Mouse (Mus musculus) granulocyte monocyte progenitor cell, adult 5-6 weeks (primary cell): Measurements from ENCODE around the gene Tnxb. TPM values are rescaled to one million over a fixed set of nuclear protein-coding genes. Genes with fewer than 3 reads are reported as not detected.
A peak's percentile ranks its signal among the peaks of the same experiment; 100 is the strongest.

Experiments used
- ATAC-seq: replicated peaks from 2 replicates; pipeline ENCODE4 v1.8.0; 2016; ENCODE audit warnings: mild to moderate bottlenecking, moderate TSS enrichment, inconsistent platforms; ENCODE audit not compliant: poor library complexity, severe bottlenecking
- total RNA-seq, 2 experiments: library from RNA; stranded (forward) in 1 of 2; stranded (reverse) in 1 of 2; fragments of 200-712, 200-1000 nt in 1 of 2; fragments of >200 nt in 1 of 2; fragmentation: Nextera tagmentation in 1 of 2; gene quantifications; 2 replicates each; pipeline ENCODE4 v1.2.3; 2014 to 2017

Gene Tnxb
- total RNA-seq, 2 experiments from 2014 or later: not detected

GRCm38 (mm10) chr17:34641945-34642344 lies 28.4 kb upstream of the Tnxb start:
- ATAC-seq: no peak

- ATAC-seq: no peak
Observed at GRCm38 (mm10) chr17:34643379-34643778, 27.0 kb upstream of the Tnxb start.

DNA sequence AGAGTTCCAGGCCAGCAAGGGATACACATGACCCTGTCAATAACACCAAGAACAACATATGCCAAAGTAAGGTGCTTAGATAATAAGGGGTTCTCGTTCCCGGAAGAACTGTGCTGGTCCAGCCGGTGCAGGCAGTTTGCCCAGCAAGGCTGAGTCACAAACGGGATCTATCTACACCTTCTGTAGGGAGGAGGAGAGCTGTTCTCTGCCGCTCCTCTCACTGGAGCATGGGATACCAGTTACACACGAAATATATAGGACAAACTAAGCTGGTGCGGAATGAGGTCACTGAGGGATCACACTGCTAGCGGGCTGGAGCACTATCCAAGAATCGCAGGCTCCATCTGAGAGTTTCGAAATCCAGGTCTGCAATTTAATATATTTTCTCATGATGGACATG lies 26.4 kb upstream of the Tnxb start:
- ATAC-seq: no peak

GRCm38 (mm10) chr17:34644608-34645007 lies 25.7 kb upstream of the Tnxb start, which contains the start of gene Fkbpl:
TSS of gene Fkbpl (plus strand) at chr17:34644764.
- ATAC-seq: peak; percentile 58

GRCm38 (mm10) chr17:34645256-34645829 lies 25.0 kb upstream of the Tnxb start:
- ATAC-seq: no peak

- ATAC-seq: 0 out of 2 replicates have a peak, but pooled peaks have one; percentile 6
Observed at GRCm38 (mm10) chr17:34645831-34646511, 24.4 kb upstream of the Tnxb start.

DNA sequence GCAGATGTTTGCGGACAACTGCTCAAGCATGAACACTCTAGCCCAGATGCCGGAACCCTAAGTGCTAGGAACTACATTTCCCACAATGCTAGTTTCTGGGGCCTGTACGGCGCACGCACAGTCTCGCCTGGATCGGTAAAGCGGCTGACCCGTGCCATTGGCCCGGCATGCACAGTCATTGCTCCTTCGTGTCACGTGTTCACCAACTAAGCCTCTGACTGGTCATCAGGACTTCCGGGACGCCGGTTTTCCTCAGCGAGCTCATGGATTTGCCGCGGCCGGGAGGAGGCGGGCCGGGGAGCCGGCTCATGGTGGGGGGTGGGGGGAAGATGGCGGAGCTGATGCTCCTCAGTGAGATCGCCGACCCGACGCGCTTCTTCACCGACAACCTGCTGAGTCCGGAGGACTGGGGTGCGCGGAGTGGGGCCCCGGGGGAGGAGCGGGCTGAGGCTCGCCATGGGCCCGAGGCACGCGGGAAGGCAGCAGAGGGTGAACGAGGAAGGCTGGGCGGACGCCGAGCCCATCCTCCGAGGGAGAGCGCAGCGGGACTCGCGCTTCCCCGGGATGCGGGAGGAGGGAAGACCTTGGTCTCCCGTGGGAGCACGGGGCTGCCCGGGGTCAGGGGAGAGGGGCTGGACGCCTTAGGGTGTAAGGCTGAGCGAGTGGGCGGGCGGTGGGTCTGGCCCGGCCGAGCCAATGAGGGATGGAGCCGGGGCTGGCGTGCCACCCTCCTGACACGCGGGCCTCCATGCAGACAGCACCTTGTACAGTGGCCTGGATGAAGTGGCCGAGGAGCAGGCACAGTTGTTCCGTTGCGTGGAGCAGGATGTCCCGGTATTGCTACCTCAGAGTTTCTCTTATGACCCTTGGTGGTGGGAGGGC lies 23.2 kb upstream of the Tnxb start, which contains the start of gene Atf6b:
Gene Atf6b, plus strand, starts transcription at position 241 of the 882 bp plus-strand sequence.
- ATAC-seq: peak; percentile 81

DNA sequence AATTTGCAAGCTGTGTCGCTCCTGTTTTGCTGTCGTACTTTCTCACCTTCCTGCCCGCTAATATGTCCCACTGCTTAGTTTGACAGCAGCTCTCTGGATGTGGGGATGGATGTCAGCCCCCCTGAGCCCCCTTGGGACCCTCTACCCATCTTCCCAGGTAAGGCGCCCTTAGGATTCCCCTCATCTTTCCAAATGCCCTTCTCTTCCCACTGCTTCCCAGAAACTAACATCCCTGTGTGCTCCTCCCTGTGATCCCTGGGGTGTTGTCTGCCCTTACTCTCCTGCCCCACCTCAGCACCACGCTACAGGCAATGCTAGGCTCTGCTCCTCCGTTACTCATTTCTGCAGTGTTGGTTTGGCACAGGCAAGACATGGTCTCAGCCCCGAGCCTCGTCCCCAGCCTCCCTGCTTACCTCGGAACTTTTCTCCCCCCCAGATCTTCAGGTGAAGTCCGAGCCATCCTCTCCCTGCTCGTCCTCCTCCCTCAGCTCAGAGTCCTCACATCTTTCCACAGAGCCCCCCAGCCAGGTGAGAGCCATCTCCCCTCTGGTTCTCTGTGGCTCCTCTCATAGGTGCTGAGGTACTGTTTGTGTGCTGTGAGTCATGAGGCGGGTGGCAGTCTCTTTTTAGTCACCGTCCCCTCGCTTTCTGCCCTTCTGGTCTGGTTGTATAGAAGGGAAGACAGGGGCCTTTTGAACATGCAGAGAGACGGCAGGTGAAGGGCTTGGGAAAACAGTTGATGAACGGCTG lies 22.0 kb upstream of the Tnxb start:
- no peak for ATAC-seq

DNA sequence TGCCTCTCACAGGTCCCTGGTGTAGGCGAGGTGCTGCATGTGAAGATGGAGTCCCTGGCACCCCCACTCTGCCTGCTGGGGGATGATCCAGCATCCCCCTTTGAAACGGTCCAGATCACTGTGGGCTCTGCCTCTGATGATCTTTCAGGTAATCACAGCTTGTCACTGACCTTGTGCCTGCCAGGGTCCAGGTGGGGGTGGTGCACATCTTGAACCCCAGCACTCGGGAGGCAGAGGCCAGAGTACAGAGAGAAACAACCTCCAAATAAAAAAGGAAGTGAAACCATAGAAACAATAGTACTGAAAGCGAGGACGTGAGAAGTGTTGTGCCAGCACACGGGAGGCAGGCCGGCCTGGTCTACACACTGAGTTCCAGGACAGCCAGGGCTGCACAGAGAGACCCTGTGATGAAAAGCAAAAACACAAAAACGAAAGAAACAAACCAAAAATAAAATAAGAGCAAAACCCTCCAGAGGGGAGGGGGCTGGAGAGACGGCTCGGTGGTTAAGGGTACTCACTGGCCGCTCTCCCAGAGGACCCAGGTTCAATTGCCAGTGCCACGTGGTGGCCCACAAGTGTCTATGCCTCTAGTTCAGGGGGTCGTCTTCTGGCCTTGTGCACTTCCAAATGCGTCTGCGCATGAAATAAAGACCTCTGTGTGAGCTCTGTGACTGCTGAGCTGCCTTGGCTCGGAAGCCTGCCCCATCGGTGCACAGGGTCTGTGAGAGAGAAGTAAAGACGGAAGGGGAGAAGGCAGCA lies 21.1 kb upstream of the Tnxb start:
- no peak for ATAC-seq

DNA sequence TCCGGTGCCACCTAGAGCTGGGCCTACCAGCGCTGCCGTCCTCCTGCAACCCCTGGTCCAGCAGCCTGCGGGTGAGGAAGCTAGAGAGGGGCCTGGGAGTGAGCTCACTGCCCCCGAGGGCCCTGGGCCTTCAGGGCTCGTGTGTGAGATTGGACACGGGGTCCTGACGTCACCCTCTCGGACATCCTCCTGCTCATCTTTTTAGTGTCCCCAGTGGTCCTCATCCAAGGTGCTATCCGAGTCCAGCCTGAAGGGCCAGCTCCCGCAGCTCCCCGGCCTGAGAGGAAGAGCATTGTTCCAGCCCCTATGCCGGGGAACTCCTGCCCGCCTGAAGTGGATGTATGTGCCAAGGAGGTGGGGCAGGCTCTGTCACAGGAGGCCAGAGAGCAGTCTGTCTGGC lies 19.6 kb upstream of the Tnxb start:
- ATAC-seq: no peak

DNA sequence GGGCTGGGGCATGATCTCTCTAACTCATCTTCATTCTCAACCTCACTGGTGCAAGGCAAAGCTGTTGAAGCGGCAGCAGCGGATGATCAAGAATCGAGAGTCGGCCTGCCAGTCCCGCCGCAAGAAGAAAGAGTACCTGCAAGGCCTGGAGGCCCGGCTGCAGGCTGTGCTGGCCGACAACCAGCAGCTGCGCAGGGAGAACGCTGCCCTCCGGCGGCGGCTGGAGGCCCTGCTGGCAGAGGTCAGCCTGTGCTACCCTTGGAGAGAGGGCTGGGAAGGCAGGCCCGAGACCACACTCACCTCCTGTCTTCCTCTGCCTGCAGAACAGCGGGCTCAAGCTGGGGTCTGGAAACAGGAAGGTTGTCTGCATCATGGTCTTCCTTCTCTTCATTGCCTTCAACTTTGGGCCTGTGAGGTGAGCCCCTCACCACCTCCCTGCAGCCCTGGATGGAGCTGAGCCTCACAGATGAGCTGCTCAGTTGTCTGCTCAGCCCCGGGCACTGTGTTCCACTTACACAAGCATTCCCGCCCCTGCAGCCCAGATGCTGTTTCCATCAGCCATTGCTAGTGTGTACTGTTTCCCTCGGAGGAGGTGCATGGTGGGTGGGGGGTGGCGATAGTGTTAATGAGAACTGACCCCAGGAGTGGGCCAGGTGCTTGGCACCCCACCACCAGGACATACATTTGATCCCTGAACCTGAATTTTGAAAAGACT lies 18.7 kb upstream of the Tnxb start:
- ATAC-seq: no peak

- no peak for ATAC-seq
Observed at GRCm38 (mm10) chr17:34652546-34652945, 17.8 kb upstream of the Tnxb start.

- ATAC-seq: no peak
Observed at GRCm38 (mm10) chr17:34652985-34653384, 17.4 kb upstream of the Tnxb start.

- no peak for ATAC-seq
Observed at GRCm38 (mm10) chr17:34653746-34654285, 16.5 kb upstream of the Tnxb start.

DNA sequence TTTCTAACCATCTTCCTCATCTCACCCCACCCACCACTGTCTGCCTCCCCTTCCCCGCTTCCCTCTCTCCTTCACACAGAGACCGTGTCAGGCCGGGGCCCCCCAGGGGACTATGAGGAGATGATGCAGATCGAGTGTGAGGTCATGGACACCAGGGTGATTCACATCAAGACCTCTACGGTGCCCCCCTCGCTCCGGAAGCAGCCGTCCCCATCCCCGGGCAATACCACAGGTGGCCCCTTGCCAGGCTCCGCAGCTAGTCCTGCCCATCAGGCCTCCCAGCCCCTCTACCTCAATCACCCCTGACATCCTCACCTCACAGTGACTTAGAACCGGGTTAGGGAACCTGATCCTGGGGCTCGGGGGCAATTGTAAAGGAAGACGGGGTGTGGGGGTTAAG lies 15.9 kb upstream of the Tnxb start:
- ATAC-seq: no peak

DNA sequence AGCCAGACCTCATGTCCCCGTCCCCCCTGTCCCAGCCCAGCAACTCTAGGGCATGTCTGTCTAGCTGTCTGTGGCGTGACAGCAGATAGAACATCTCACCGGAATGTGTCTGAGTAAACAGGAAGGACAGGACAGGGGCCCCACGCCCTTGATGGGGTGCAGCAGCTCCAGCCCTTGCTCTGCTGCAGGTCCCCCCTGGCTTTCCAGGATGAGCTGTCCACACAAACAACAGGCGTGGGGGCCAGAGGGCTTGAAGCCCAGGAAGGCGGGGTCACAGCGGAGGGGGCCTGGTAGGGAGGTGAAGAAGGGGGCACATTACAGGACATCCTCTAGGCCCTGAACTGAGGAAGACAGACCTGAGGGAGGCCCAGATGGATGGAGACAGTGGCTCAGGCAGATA lies 15.2 kb upstream of the Tnxb start:
- no peak for ATAC-seq

DNA sequence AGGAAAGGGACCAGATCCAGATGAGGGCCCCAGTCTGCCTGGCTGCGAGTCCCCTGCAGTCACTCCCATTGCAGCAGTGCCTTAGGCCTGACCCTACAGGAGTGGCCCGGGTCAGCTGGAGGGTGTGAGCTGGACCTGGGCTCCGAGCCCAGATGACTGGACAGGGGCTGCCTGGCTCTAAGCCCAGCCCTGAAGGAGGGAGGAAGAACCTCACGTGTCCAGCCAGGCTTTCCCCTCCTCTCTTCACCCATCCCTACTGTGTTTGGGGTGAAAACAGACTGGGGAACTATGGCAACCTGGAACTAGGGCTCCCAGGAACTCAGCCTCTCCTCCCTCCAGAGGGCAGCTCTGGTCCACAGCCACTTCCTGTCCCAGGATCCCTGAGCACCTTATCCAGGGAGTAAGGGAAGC lies 14.7 kb upstream of the Tnxb start:
- ATAC-seq: no peak

DNA sequence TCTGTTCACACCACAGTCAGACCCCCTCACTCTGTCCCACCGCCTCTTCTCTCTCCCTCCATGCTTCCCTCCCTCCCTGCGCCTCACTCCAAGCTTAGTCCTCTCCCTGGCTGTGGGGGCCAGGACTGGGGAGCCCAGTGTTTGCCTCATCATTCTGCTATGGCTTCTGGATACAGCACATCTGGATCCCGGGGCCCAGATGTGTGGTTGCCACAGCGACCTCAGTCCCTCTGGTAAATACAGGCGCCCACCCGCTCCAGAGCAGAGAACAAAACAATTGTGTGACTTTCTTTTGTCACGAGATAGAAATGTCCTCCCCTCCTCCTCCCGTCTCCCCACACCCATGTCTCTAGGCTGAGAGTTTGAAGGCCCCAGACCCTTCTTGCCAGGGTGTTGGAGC lies 13.7 kb upstream of the Tnxb start:
- ATAC-seq: no peak

GRCm38 (mm10) chr17:34657271-34657670 lies 13.1 kb upstream of the Tnxb start:
- no peak for ATAC-seq
